In the genomic region with DNA sequence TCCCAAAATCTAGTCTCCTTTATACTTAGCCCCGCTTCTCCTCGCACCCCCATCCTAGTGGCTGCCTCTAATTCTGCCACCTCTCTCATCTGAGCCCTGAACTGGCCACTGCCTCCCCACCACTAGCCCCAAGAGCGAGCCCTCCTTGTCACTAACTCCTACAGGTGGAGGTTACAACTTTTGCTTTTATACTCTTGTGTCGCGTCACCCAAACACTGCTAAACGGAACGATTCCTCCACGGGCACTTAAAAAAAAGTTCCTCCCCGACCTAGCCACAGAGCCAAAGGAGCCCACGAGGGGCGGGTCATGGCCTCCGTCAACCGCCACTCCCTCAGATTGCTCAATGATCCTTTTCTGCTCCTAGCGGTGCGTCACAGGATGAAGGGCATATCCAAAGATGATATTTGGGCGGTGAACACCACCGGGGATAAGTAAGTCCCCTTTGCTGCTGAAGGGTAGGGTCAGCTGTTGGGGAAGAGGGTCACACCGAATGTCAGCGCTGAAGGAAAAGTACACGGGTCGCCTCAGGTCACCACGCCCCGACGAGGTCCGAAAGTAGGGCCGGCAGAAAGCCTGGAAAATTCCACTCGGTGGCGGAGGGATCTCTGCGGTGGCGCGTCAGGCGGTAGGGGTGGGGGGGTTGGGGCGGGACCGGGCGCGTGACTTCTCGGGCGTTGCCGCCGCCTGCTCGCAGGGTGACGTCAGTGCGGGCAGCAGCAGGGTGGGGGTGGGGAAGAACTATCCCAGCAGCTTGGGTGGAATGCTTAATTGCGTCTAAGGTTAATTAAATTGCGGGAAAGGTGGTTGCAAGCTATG, we compare ENCODE assay signal across 7 mouse cellular contexts. TPM values are rescaled to one million over a fixed set of nuclear protein-coding genes. Genes with fewer than 3 reads are reported as not detected.
DNase-seq lines count a peak whose midpoint lies in the region; ATAC-seq lines count a peak whose summit lies in the region.

No protein-coding gene starts in this region.

- H3K27me3 ChIP-seq in intestine, embryonic 16.5 days (replicated peaks; ENCODE audit: control insufficient read depth, insufficient read depth, low read length) = no peaks in the 10 kb centered on the region
- H3K27me3 ChIP-seq in midbrain, embryonic 11.5 days (ENCODE audit: control insufficient read depth, insufficient read depth, low read length) = no peaks in the 10 kb centered on the region

- peak; percentile 99 for DNase-seq in adipocyte (ENCODE audit: low spot score)
- DNase-seq in embryo, embryonic 10 days (ENCODE audit: low spot score) = peak; percentile 94
- DNase-seq in gastrocnemius, postnatal 36 days = peak; percentile 95 to 96
- DNase-seq in left cerebral cortex, postnatal 36 days (ENCODE audit: low spot score in 2 of 2) = peak; percentile 90
- peak; percentile 99 for DNase-seq in midbrain, embryonic 11.5 days (ENCODE audit: low spot score, missing footprints)
- peak; percentile 99 for DNase-seq in skeletal muscle tissue, adult 2 months (ENCODE audit: low read depth, low spot score)

- ATAC-seq in intestine, embryonic 16.5 days = peak; percentile 46
- peak; percentile 66 for ATAC-seq in midbrain, embryonic 11.5 days (ENCODE audit: low FRiP score)

- H3K27ac ChIP-seq in intestine, embryonic 16.5 days (ENCODE audit: low read length) = peak overlapping the region; percentile 99
- H3K27ac ChIP-seq in midbrain, embryonic 11.5 days (ENCODE audit: low read depth, low read length) = peak overlapping the region; percentile 97

- H3K4me1 ChIP-seq in intestine, embryonic 16.5 days (ENCODE audit: control insufficient read depth, insufficient read depth, low read length) = peaks cover 73% of the 10 kb centered on the region
- peaks cover 71% of the 10 kb centered on the region for H3K4me1 ChIP-seq in midbrain, embryonic 11.5 days (ENCODE audit: control insufficient read depth, insufficient read depth, low read length)

- H3K4me2 ChIP-seq in intestine, embryonic 16.5 days (ENCODE audit: low read depth, low read length) = peak overlapping the region; percentile 69
- H3K4me2 ChIP-seq in midbrain, embryonic 11.5 days = peak overlapping the region; percentile 57

- peak overlapping the region; percentile 79 for H3K9ac ChIP-seq in intestine, embryonic 16.5 days (ENCODE audit: low read depth, low read length)
- H3K9ac ChIP-seq in midbrain, embryonic 11.5 days (ENCODE audit: low read length) = peak overlapping the region; percentile 65

- peak overlapping the region; percentile 56 for H3K4me3 ChIP-seq in intestine, embryonic 16.5 days (ENCODE audit: low read length)
- peak overlapping the region; percentile 27 for H3K4me3 ChIP-seq in midbrain, embryonic 11.5 days (ENCODE audit: low read depth, low read length)

- intact Hi-C loops in gastrocnemius, postnatal 36 days (cut with DNase I) = loop anchor here (2.0 kb wide), 1 partner anchor 43 kb away; no protein-coding TSS in a partner anchor
- intact Hi-C loops in left cerebral cortex, postnatal 36 days (cut with DNase I) = loop anchor here (1.0 to 2.0 kb wide), 2 partner anchors 33 to 42 kb away; no protein-coding TSS in a partner anchor

- WGBS in intestine, embryonic 16.5 days = 3% methylated on average over 45 of the region's 45 CpGs
- 7% methylated on average over 45 of the region's 45 CpGs for WGBS in midbrain, embryonic 11.5 days

- no peaks in the 10 kb centered on the region for H3K9me3 ChIP-seq in intestine, embryonic 16.5 days (ENCODE audit: control insufficient read depth, low read length)
- H3K9me3 ChIP-seq in midbrain, embryonic 11.5 days (ENCODE audit: control insufficient read depth, low read length) = no peaks in the 10 kb centered on the region

- no peaks in the 10 kb centered on the region for H3K36me3 ChIP-seq in intestine, embryonic 16.5 days (ENCODE audit: control insufficient read depth, insufficient read depth, low read length)
- no peaks in the 10 kb centered on the region for H3K36me3 ChIP-seq in midbrain, embryonic 11.5 days (ENCODE audit: control insufficient read depth, insufficient read depth, low read length)

RNA-seq across cellular contexts. Expression of a gene that starts 29.5 kb away (rescaled TPM):
- 1 to 10 TPM; 4.5 to 5.0 TPM for total RNA-seq in gastrocnemius, postnatal 36 days (2021)
- 31.1 and 31.7 TPM in 2 replicates for polyA plus RNA-seq in intestine, embryonic 16.5 days (2015; fragmentation: Nextera tagmentation; extraction: Ambion mirVana)
- total RNA-seq in left cerebral cortex, postnatal 36 days (2021) = 10 to 100 TPM; 11.6 to 13.3 TPM
- 11.5 and 14.0 TPM in 2 replicates for polyA plus RNA-seq in midbrain, embryonic 11.5 days (2014; fragmentation: Nextera tagmentation; extraction: Ambion mirVana)

RNA-seq across cellular contexts. Expression of a gene that starts 32.1 kb away (rescaled TPM):
- total RNA-seq in gastrocnemius, postnatal 36 days (2021) = 1 to 10 TPM in 1 of 2 experiments, under 1 TPM in 1; 0.99 to 1.0 TPM
- 3.4 and 4.1 TPM in 2 replicates for polyA plus RNA-seq in intestine, embryonic 16.5 days (2015; fragmentation: Nextera tagmentation; extraction: Ambion mirVana)
- 1 to 10 TPM; 3.0 to 4.1 TPM for total RNA-seq in left cerebral cortex, postnatal 36 days (2021)
- polyA plus RNA-seq in midbrain, embryonic 11.5 days (2014; fragmentation: Nextera tagmentation; extraction: Ambion mirVana) = 1.1 and 1.8 TPM in 2 replicates

RNA-seq across cellular contexts. Expression of a gene that starts 48.4 kb away (rescaled TPM):
- under 1 TPM in 1 of 2 experiments, not detected in 1; 0.20 TPM for total RNA-seq in gastrocnemius, postnatal 36 days (2021)
- 1.5 and 1.7 TPM in 2 replicates for polyA plus RNA-seq in intestine, embryonic 16.5 days (2015; fragmentation: Nextera tagmentation; extraction: Ambion mirVana)
- total RNA-seq in left cerebral cortex, postnatal 36 days (2021) = 1 to 10 TPM; 4.3 to 4.5 TPM
- 7.3 and 8.3 TPM in 2 replicates for polyA plus RNA-seq in midbrain, embryonic 11.5 days (2014; fragmentation: Nextera tagmentation; extraction: Ambion mirVana)

Comparison
In these comparisons a context has a peak if more than half of its experiments do, and no peak if none do; other contexts are left out.
1. Peak in every context shown above with its lines: DNase-seq, ATAC-seq, H3K4me3 ChIP-seq and H3K27ac ChIP-seq.
2. RNA of a gene that starts 48.4 kb away (total RNA-seq): 4.3 to 4.5 TPM in left cerebral cortex, postnatal 36 days; 0.20 TPM in gastrocnemius, postnatal 36 days; every median in the first group is over 4 times any median in the second.